Comparison of ENCODE assay signal across 9 mouse cellular contexts in genomic region chr7:130325983-130326433, GRCm38 (mm10).
DNase-seq lines count a peak whose midpoint lies in the region; ATAC-seq lines count a peak whose summit lies in the region.
"Had no signal": no experiment of that assay in that cellular context is flagged by ENCODE, and none has a peak within 500 bp of the region (broad histone marks: within the 10 kb centered on the region; RNA-seq: fewer than 3 reads in every experiment).

No protein-coding gene starts in this region.

- no peak for ATAC-seq in kidney, embryonic 14.5 days (ENCODE audit: low FRiP score, low TSS enrichment)

- peaks cover 16% of the 10 kb centered on the region for H3K4me1 ChIP-seq in kidney, embryonic 14.5 days (ENCODE audit: control insufficient read depth, insufficient read depth, low read length)

- peak; percentile 28 for DNase-seq in kidney, adult 11 months
- DNase-seq in adrenal gland, postnatal 14 days = peak; percentile 64
- DNase-seq in heart, postnatal 25 days (ENCODE audit: low spot score) = peak; percentile 27
- DNase-seq in lung, postnatal 10 days = peak; percentile 91
- no peak for DNase-seq in thymus, postnatal 4 days
- no peak for DNase-seq in left cerebral cortex, postnatal 25 days (ENCODE audit: low spot score in 2 of 2)
- no peak for DNase-seq in right cerebral cortex, postnatal 36 days (ENCODE audit: low spot score in 2 of 2)

- H3K4me2 ChIP-seq in kidney, embryonic 14.5 days (replicated peaks; ENCODE audit: low read depth, low read length) = no peak overlapping the region
- H3K4me2 ChIP-seq: midbrain, embryonic 12.5 days had no signal

- WGBS in kidney, embryonic 14.5 days = 76% methylated on average over 15 of the region's 15 CpGs

- intact Hi-C loops in heart, postnatal 25 days (cut with DNase I) = no loop called here
- intact Hi-C loops in left cerebral cortex, postnatal 25 days (cut with DNase I) = no loop called here

- H3K27me3 ChIP-seq in kidney, embryonic 14.5 days (ENCODE audit: control insufficient read depth, insufficient read depth, low read length) = no peaks in the 10 kb centered on the region

- no peak overlapping the region for H3K4me3 ChIP-seq in kidney, embryonic 14.5 days (ENCODE audit: low read length)
- H3K4me3 ChIP-seq: midbrain, embryonic 12.5 days had no signal

- no peaks in the 10 kb centered on the region for H3K36me3 ChIP-seq in kidney, embryonic 14.5 days (ENCODE audit: control insufficient read depth, insufficient read depth, low read length)
- H3K36me3 ChIP-seq: midbrain, embryonic 12.5 days had no signal

- no peaks in the 10 kb centered on the region for H3K9me3 ChIP-seq in kidney, embryonic 14.5 days (ENCODE audit: control insufficient read depth, low read length)
- H3K9me3 ChIP-seq: midbrain, embryonic 12.5 days had no signal

- no peak overlapping the region for H3K9ac ChIP-seq in kidney, embryonic 14.5 days (ENCODE audit: low read depth, low read length)
- H3K9ac ChIP-seq: midbrain, embryonic 12.5 days had no signal

- no peak overlapping the region for H3K27ac ChIP-seq in kidney, embryonic 14.5 days (ENCODE audit: low read depth, low read length)
- H3K27ac ChIP-seq: midbrain, embryonic 12.5 days had no signal

Comparison
In these comparisons a context has a peak if more than half of its experiments do, and no peak if none do; other contexts are left out.
1. DNase-seq: peak in kidney, adult 11 months (single experiment), adrenal gland, postnatal 14 days (single experiment), heart, postnatal 25 days (single experiment) and lung, postnatal 10 days (single experiment); none in thymus, postnatal 4 days (single experiment), left cerebral cortex, postnatal 25 days (0 of 2) and right cerebral cortex, postnatal 36 days (0 of 2).